Mouse (Mus musculus): ENCODE results near the gene Zfp367.

DNA sequence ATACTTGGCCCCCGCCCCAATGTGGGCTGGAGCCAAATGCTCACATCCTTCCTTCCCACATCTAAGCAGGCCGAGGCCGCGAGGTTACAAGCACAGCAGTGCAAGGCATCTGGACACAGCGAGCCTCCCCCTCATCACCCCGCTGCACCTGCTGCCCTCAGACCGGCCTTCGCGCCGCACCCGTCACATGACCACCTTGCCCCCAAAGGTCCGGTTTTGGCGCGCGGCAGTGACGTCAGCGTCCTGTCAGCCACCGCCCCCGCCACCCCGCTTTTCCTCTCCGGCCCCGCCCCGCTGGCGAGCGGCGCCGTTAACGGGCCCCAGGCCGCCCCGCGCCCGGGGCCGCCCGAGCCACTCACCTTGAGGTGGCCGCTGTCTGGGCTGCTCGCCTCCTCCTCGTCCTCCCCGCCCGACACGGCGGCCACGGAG, 747 bp downstream of the Zfp367 start:
- TF ChIP-seq GATA1 (IDR thresholded peaks at IDR 0.05; ENCODE audit: low read length): no peak
- no peak for TF ChIP-seq TAL1 (IDR thresholded peaks at IDR 0.05; ENCODE audit: low read length)
